Mouse (Mus musculus) cerebellum, adult 2 months (tissue): ENCODE results near the gene Slc9a3r1.

Source experiments
- CTCF ChIP-seq: fragments of 200-500 bp; IDR thresholded peaks from 2 replicates; pipeline ENCODE4 v1.5.1; 2011; ENCODE audit warnings: low read depth, mild to moderate bottlenecking, control low read depth, low read length, moderate library complexity, borderline replicate concordance; ENCODE audit not compliant: insufficient read depth
- POLR2A ChIP-seq: fragments of 200-500 bp; IDR thresholded peaks from 2 replicates; pipeline ENCODE4 v1.6.1; 2011; ENCODE audit warnings: low read length, control low read depth, borderline replicate concordance; ENCODE audit not compliant: insufficient read depth

DNA sequence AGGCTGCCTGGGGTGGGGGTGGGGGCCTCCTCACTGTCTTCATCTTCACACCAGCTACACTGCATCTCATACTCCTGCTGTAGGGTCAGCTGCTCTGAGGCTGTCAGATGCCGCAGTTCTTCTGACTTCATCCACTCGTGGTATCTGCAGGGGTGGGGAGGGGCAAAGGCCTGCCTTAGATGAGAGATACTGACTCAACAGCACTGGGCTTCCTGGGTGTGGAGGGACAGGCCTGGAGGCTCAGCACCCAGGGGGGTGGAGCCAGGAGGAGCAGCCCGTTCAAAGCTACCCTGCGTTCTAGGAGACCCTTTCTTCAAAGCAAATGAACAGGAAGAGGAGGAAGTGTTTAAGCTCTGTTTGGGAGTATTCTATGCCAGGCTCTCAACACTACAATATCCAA, 21.8 kb downstream of the Slc9a3r1 start:
- TF ChIP-seq POLR2A: no peak
- TF ChIP-seq CTCF: no peak
